Mouse (Mus musculus): ENCODE measurements around the gene Mrpl19. TPM values are rescaled to one million over a fixed set of nuclear protein-coding genes. Genes with fewer than 3 reads are reported as not detected.

The Mrpl19 gene
- polyA plus RNA-seq (2012; rRNA removed): 5.6 and 5.9 TPM in 2 replicates

DNA sequence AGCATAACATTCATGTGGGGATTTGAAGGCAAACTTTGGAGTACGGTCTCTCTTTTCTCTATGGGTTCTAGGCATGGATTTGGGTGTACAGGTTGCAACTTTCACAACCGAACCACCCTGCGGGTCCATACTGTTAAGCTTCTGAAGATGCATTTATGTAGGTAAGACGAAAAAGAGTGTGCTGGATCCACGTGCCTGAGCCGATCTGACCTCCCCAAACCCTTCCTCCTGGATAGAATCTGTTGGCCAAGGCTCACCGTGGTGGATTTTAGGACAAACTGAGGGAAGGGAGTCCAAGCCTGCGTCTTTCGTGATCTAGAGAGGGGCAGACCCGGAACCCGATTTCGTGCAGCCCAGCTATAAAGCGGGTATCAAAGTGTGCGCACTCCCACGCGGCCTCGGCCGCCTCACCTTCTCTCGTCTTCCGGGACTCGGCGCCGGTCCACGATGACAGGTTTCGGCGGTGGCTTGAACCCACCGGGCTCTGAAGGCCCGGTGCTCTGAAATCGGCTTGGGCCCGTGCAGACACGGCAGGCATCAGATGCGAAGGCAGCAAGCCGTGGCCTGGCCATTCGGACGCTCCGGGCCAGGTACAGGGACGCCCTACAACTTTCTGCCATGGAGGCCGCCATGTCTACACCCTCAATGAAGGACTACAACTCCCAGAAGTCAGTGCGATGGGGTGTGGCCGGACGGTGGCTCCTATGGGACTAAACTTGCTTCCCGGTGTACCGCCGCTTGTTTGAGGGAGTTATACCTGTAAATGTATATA lies at the start of gene Mrpl19:
Gene Mrpl19 (minus strand): TSS at position 663 of the 772 bp plus-strand sequence.
- WGBS: under 1% methylated on average over 44 of the region's 44 CpGs
- H3K27me3 ChIP-seq (ENCODE audit: control insufficient read depth, insufficient read depth, low read length): no peaks in the 10 kb centered on the region
- H3K4me1 ChIP-seq (replicated peaks; ENCODE audit: control insufficient read depth, insufficient read depth, low read length): peaks cover 3% of the 10 kb centered on the region
- TF ChIP-seq CTCF (IDR thresholded peaks at IDR 0.05; ENCODE audit: borderline replicate concordance, control insufficient read depth, extremely low read depth, insufficient read depth, low read length, poor library complexity) (no peak), POLR2A (IDR thresholded peaks at IDR 0.05; ENCODE audit: control insufficient read depth, extremely low read depth, insufficient read depth, low read length, poor library complexity) (no peak)
- peak within 1 kb of the TSS; percentile 91 for H3K4me3 ChIP-seq (ENCODE audit: control insufficient read depth, insufficient read depth, low read length)
- DNase-seq: peak; percentile 95
- H3K27ac ChIP-seq (ENCODE audit: control insufficient read depth, insufficient read depth, low read length): no peak within 1 kb of the TSS
- peaks cover 22% of the 10 kb centered on the region for H3K36me3 ChIP-seq (ENCODE audit: control insufficient read depth, insufficient read depth, low read length)

DNA sequence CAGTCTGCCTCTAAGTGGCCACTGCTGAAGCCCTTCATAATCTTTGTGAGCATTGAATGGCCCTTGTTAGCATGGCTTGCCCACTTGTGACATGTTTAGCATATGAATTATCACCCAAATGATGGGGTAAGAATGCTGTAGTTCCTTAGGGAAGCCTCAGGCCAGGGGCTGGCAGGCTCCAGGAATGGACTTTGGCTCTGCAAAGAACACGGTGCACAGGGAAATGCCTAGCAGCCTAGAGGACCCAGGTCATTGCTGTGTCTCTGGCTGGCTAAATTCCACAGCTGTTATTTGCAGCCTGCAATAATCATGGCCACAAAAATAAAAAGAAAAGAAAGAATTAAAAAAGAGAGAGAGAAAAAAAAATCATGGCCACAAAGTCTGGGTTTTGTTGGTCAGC lies 46.6 kb upstream of the Mrpl19 start:
- H3K4me3 ChIP-seq (ENCODE audit: control insufficient read depth, insufficient read depth, low read length): no peak overlapping the region
- H3K4me1 ChIP-seq (replicated peaks; ENCODE audit: control insufficient read depth, insufficient read depth, low read length): no peaks in the 10 kb centered on the region
- no peak for DNase-seq
- H3K27ac ChIP-seq (ENCODE audit: control insufficient read depth, insufficient read depth, low read length): no peak overlapping the region
- no peaks in the 10 kb centered on the region for H3K27me3 ChIP-seq (ENCODE audit: control insufficient read depth, insufficient read depth, low read length)
- TF ChIP-seq CTCF (IDR thresholded peaks at IDR 0.05; ENCODE audit: borderline replicate concordance, control insufficient read depth, extremely low read depth, insufficient read depth, low read length, poor library complexity): no peak
- WGBS: 92% methylated on average over 1 of the region's 1 CpGs
- H3K36me3 ChIP-seq (ENCODE audit: control insufficient read depth, insufficient read depth, low read length): no peaks in the 10 kb centered on the region

DNA sequence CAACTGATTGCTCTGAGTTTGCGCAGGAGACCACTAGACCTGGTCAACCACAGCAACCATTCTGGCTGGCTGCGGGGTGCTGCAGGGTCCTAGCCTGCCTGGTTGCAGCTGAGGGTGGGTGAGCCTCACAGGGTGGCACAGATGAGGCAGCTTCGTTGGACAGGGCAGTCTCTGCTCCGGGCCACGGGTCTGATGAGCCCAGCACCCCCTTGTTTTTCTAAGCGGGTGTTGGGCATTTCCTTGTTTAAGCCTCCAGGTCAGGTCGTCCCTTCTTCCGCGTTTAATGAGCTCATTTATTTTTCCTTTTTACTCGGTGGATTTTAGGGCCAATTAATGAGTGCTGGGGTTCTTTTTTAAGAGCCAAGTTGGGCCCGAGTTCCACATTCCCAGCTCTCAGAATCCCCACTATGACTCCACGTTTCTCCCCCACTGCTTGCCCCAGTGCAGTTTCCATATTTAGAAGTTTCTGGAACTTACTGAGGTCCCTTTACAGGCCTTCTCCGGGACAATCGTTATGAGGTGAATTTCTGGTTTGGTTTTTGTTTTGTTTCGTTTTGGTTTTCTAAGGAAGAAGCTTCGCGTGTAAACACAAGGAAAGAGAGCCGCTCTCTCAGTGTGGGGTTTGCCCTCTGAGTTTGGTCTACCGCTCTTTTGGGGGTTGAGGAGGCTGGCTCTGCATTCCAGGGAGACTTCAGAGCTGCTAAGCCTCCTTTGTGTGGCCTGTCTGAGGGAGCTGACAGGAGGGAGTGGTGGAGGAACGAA lies 24.5 kb upstream of the Mrpl19 start:
- no peaks in the 10 kb centered on the region for H3K27me3 ChIP-seq (ENCODE audit: control insufficient read depth, insufficient read depth, low read length)
- H3K27ac ChIP-seq (ENCODE audit: control insufficient read depth, insufficient read depth, low read length): no peak overlapping the region
- no peak for DNase-seq
- no peak for TF ChIP-seq CTCF (IDR thresholded peaks at IDR 0.05; ENCODE audit: borderline replicate concordance, control insufficient read depth, extremely low read depth, insufficient read depth, low read length, poor library complexity)
- TF ChIP-seq POLR2A (IDR thresholded peaks at IDR 0.05; ENCODE audit: control insufficient read depth, extremely low read depth, insufficient read depth, low read length, poor library complexity): no peak
- no peaks in the 10 kb centered on the region for H3K36me3 ChIP-seq (ENCODE audit: control insufficient read depth, insufficient read depth, low read length)
- H3K4me1 ChIP-seq (replicated peaks; ENCODE audit: control insufficient read depth, insufficient read depth, low read length): no peaks in the 10 kb centered on the region
- WGBS: 70% methylated on average over 20 of the region's 20 CpGs
- no peak overlapping the region for H3K4me3 ChIP-seq (ENCODE audit: control insufficient read depth, insufficient read depth, low read length)

DNA sequence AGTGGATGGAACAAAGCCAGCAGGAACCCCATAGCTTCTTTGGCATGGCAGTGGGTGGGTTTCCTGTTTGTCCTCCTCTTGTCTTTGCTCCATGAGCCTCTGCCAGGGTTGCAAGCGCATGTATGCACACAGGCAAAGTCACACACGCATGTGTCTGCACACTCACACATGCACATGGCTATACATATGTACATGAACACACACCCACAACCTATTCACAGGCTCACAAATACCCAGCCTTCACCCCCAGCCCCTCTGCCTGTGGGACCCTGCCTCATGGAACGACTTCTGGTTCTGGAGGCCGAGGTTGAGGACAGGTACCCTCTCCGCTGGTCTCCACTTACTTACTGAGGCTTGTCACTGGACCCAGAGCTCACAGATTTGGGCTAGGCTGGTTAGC lies 22.6 kb upstream of the Mrpl19 start:
- Histone ChIP-seq H3K27ac (ENCODE audit: control insufficient read depth, insufficient read depth, low read length) (no peak overlapping the region), H3K36me3 (ENCODE audit: control insufficient read depth, insufficient read depth, low read length) (no peaks in the 10 kb centered on the region), H3K27me3 (ENCODE audit: control insufficient read depth, insufficient read depth, low read length) (no peaks in the 10 kb centered on the region), H3K4me3 (ENCODE audit: control insufficient read depth, insufficient read depth, low read length) (no peak overlapping the region), H3K4me1 (replicated peaks; ENCODE audit: control insufficient read depth, insufficient read depth, low read length) (no peaks in the 10 kb centered on the region)
- no peak for TF ChIP-seq CTCF (IDR thresholded peaks at IDR 0.05; ENCODE audit: borderline replicate concordance, control insufficient read depth, extremely low read depth, insufficient read depth, low read length, poor library complexity)
- TF ChIP-seq POLR2A (IDR thresholded peaks at IDR 0.05; ENCODE audit: control insufficient read depth, extremely low read depth, insufficient read depth, low read length, poor library complexity): no peak
- no peak for DNase-seq
- 94% methylated on average over 5 of the region's 5 CpGs for WGBS

DNA sequence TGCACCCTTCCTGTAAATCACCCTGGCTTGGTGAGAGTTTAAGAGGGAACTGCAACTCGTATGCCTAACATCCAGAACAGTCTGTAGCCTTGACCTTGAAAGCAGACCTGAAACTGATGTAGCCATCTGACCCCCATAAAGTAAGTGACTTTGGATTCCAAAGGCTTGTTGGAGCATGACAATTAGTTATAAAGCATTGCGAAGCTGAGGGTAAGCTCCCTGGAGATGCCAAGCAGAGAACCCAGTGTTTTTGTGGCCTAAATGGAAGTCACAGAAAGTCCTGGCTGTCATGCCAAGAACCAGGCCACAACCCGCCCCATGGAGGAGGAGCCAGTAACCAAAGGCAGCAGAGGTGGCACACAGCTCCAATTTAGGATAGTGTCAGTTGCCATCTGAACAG lies 21.8 kb upstream of the Mrpl19 start:
- H3K4me3 ChIP-seq (ENCODE audit: control insufficient read depth, insufficient read depth, low read length): no peak overlapping the region
- H3K36me3 ChIP-seq (ENCODE audit: control insufficient read depth, insufficient read depth, low read length): no peaks in the 10 kb centered on the region
- peak; percentile 0 for DNase-seq
- 77% methylated on average over 3 of the region's 3 CpGs for WGBS
- no peaks in the 10 kb centered on the region for H3K4me1 ChIP-seq (replicated peaks; ENCODE audit: control insufficient read depth, insufficient read depth, low read length)
- no peak for TF ChIP-seq POLR2A (IDR thresholded peaks at IDR 0.05; ENCODE audit: control insufficient read depth, extremely low read depth, insufficient read depth, low read length, poor library complexity)
- no peak for TF ChIP-seq CTCF (IDR thresholded peaks at IDR 0.05; ENCODE audit: borderline replicate concordance, control insufficient read depth, extremely low read depth, insufficient read depth, low read length, poor library complexity)
- H3K27me3 ChIP-seq (ENCODE audit: control insufficient read depth, insufficient read depth, low read length): no peaks in the 10 kb centered on the region
- no peak overlapping the region for H3K27ac ChIP-seq (ENCODE audit: control insufficient read depth, insufficient read depth, low read length)

DNA sequence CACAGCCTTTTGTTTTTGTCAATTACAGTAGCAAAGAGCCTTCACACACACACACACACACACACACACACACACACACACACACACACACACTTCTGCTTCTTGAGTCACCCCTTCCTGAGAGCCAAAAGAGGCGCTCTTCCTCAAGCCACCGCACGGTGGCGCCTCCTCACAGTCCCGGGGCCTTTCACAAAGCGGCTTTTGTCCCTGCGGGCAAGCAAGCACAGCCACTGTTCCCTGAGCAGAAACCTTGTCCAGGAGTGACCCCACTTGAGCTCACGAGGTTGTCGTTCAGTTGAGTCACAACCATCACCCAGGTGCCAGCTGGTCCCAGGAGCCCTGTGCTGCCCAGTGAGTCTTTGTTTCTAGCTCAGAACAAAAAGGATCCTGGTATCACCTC lies 21.3 kb upstream of the Mrpl19 start:
- Histone ChIP-seq H3K27me3 (ENCODE audit: control insufficient read depth, insufficient read depth, low read length) (no peaks in the 10 kb centered on the region), H3K4me3 (ENCODE audit: control insufficient read depth, insufficient read depth, low read length) (no peak overlapping the region), H3K27ac (ENCODE audit: control insufficient read depth, insufficient read depth, low read length) (no peak overlapping the region), H3K36me3 (ENCODE audit: control insufficient read depth, insufficient read depth, low read length) (no peaks in the 10 kb centered on the region), H3K4me1 (replicated peaks; ENCODE audit: control insufficient read depth, insufficient read depth, low read length) (no peaks in the 10 kb centered on the region)
- peak; percentile 63 for DNase-seq
- WGBS: 3% methylated on average over 9 of the region's 9 CpGs
- TF ChIP-seq CTCF (IDR thresholded peaks at IDR 0.05; ENCODE audit: borderline replicate concordance, control insufficient read depth, extremely low read depth, insufficient read depth, low read length, poor library complexity) (peak; percentile 89), POLR2A (IDR thresholded peaks at IDR 0.05; ENCODE audit: control insufficient read depth, extremely low read depth, insufficient read depth, low read length, poor library complexity) (no peak)
